Mouse (Mus musculus): ENCODE results near the gene Mss51. TPM values are rescaled to one million over a fixed set of nuclear protein-coding genes. Genes with fewer than 3 reads are reported as not detected.

Mss51 gene
- polyA plus RNA-seq, 1 experiment from 2014 or later = 1.9 TPM

DNA sequence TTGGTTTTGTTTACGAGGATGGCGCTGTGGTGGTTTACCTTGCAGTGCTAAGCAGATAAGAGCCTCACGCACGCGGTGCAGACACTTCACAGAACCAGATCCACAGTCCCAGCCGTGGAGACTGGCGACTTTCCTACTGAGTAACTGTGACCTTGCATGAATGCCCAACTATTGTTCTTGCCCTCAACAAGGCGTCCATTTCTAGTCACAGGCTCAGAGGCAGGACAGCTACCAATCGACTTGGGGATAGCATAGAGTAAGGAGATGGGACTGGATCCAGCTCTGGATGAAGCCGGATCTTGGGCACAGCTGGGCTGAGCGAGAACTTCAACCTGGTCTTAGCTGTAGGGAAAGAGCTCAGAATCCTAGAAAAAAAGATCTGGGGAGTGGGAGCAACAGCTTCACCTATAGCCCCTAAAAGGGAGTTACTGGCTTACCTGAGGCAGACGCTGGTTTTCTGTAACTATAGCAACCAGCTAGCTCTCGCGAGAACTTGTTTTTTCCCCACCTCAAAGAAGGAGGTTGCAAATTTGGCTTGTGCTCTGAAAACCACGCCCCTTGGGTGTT lies 44.9 kb downstream of the Mss51 start, which contains the start of gene Cfap70:
Gene Cfap70 (minus strand): TSS at position 462 of the 567 bp plus-strand sequence.
- DNase-seq (ENCODE audit: low spot score) = peak; percentile 80

DNA sequence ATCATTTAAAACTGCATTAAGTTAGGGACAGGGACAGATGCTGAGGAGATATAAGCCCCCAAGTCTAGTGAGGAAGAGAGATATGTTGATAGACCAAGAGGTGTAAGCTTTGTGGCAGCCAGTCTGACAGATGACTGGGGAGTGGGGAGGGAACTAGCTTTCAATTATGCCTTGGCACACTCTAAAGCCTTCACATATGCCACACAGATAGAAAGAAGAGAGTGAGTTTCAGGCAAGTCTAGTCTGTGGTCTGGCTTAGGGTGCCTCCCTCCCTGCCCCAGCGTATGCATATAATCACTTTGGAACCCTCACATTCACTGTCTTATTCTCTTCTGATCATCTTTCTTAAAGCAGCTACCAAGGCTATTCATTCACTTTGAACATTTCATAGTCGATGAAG lies 45.4 kb downstream of the Mss51 start:
- no peak for DNase-seq (ENCODE audit: low spot score)

DNA sequence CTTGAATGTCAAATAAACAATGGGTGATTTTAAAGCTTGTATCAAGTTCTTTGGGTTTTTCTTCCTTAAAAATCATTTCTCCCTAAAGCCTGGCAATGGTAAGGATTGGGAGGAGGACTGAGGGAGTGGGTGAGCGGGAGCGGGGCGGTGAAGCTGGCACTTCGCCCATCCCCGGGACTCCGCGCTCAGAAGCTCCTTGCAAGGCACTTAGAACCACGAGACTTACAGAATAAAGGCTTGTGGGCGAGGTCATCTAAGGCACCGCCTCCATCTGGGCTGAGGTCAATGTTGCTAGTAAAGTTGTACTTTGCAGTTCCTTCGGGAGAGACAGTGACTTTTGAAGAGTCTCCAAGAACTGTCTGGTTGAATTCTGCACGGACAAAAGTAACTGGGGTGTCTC lies 49.5 kb downstream of the Mss51 start:
- DNase-seq (ENCODE audit: low spot score) = no peak

DNA sequence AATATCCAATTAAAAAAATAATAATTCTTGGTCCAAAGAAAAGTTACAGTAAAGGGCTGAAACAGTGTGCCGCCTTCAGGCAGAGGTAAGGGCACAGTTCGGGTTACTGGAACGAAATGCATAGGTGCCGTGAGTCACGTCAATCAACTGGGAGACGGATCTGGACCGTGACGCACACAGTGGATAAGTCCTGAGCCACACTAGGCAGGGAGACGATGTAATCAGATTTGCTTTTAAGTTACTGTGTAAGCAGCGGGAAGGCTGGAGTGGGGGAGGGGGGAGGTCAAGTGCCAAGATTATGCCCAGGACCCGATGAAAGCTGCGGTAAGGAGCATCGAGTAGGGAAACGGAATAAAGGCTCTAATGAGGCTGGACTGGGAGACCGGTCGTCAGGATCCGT lies 54.4 kb downstream of the Mss51 start:
- DNase-seq (ENCODE audit: low spot score) = no peak

DNA sequence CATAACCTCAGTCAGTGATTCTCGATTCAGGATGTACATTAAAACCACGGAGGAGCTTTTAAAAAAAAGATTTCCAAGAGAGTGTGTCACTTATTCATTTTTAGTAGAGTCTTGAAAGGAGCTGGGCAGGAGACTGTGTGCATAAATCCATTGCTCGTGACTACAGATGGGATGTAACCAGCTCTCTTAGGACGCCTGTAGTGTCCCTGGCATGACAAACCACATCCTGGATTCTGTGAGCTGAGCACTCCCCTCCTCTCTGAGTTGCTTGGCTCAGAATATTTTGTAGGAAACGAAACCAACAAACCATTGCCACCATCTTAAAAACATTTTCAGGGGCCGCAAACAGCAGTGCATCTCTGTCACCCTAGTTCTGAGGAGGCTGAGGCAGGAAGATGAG lies 59.7 kb downstream of the Mss51 start:
- no peak for DNase-seq (ENCODE audit: low spot score)

Other genes starting within 250 kb of the Mss51 start
- 0.15 and 0.34 TPM in 2 replicates for gene Kcnk16, start 227.7 kb downstream of the Mss51 start, polyA plus RNA-seq (2015; fragmentation: Nextera tagmentation; extraction: Ambion mirVana)
- 11.0 and 17.4 TPM in 2 replicates for gene Nudt13, start 202.2 kb downstream of the Mss51 start, polyA plus RNA-seq (2015; fragmentation: Nextera tagmentation; extraction: Ambion mirVana)
- gene Ecd, start 148.8 kb downstream of the Mss51 start, polyA plus RNA-seq (2015; fragmentation: Nextera tagmentation; extraction: Ambion mirVana) = 42.5 and 43.2 TPM in 2 replicates
- gene Fam149b, start 148.7 kb downstream of the Mss51 start, polyA plus RNA-seq (2015; fragmentation: Nextera tagmentation; extraction: Ambion mirVana) = 25.2 and 28.0 TPM in 2 replicates
- gene Dnajc9, start 108.0 kb downstream of the Mss51 start, polyA plus RNA-seq (2015; fragmentation: Nextera tagmentation; extraction: Ambion mirVana) = 205 and 222 TPM in 2 replicates
- gene Mrps16, start 103.3 kb downstream of the Mss51 start, polyA plus RNA-seq (2015; fragmentation: Nextera tagmentation; extraction: Ambion mirVana) = 111 and 121 TPM in 2 replicates
- gene Cfap70, start 44.7 kb downstream of the Mss51 start, polyA plus RNA-seq (2015; fragmentation: Nextera tagmentation; extraction: Ambion mirVana) = 0.07 and 0.27 TPM in 2 replicates
- 43.5 and 47.3 TPM in 2 replicates for gene Anxa7, start 16.8 kb downstream of the Mss51 start, polyA plus RNA-seq (2015; fragmentation: Nextera tagmentation; extraction: Ambion mirVana)
- gene Ppp3cb, start 49.7 kb upstream of the Mss51 start, polyA plus RNA-seq (2015; fragmentation: Nextera tagmentation; extraction: Ambion mirVana) = 52.8 and 65.4 TPM in 2 replicates
- 1.6 and 1.8 TPM in 2 replicates for gene Usp54, start 144.2 kb upstream of the Mss51 start, polyA plus RNA-seq (2015; fragmentation: Nextera tagmentation; extraction: Ambion mirVana)
- 0.52 and 0.59 TPM in 2 replicates for gene Myoz1, start 159.6 kb upstream of the Mss51 start, polyA plus RNA-seq (2015; fragmentation: Nextera tagmentation; extraction: Ambion mirVana)
- 0.22 and 0.30 TPM in 2 replicates for gene Synpo2l, start 171.5 kb upstream of the Mss51 start, polyA plus RNA-seq (2015; fragmentation: Nextera tagmentation; extraction: Ambion mirVana)
- 52.2 and 56.8 TPM in 2 replicates for gene Sec24c, start 177.4 kb upstream of the Mss51 start, polyA plus RNA-seq (2015; fragmentation: Nextera tagmentation; extraction: Ambion mirVana)
- gene Fut11, start 198.1 kb upstream of the Mss51 start, polyA plus RNA-seq (2015; fragmentation: Nextera tagmentation; extraction: Ambion mirVana) = 12.2 and 13.3 TPM in 2 replicates
- gene Chchd1, start 206.1 kb upstream of the Mss51 start, polyA plus RNA-seq (2015; fragmentation: Nextera tagmentation; extraction: Ambion mirVana) = 235 and 256 TPM in 2 replicates
- 11.3 and 16.1 TPM in 2 replicates for gene Zswim8, start 210.7 kb upstream of the Mss51 start, polyA plus RNA-seq (2015; fragmentation: Nextera tagmentation; extraction: Ambion mirVana)
- gene Ndst2, start 237.7 kb upstream of the Mss51 start, polyA plus RNA-seq (2015; fragmentation: Nextera tagmentation; extraction: Ambion mirVana) = 9.2 and 9.8 TPM in 2 replicates

All from thymus, postnatal 0 days (tissue).